In genomic region chr6:72714250-72714649, GRCm38 (mm10) we compare ENCODE assay signal across 10 mouse cellular contexts.
DNase-seq lines count a peak whose midpoint lies in the region; ATAC-seq and TF ChIP-seq lines count a peak whose summit lies in the region.
"Had no signal": no experiment of that assay in that cellular context is flagged by ENCODE, and none has a peak within 500 bp of the region (broad histone marks: within the 10 kb centered on the region; RNA-seq: fewer than 3 reads in every experiment).

No protein-coding gene starts in this region.

- WGBS in heart, embryonic 12.5 days, result 49% methylated on average over 9 of the region's 9 CpGs
- 33% methylated on average over 9 of the region's 9 CpGs for WGBS in neural tube, embryonic 15.5 days
- WGBS in intestine, embryonic 16.5 days, result 45% methylated on average over 9 of the region's 9 CpGs
- WGBS in stomach, postnatal 0 days, result 36% methylated on average over 9 of the region's 9 CpGs

- H3K4me2 ChIP-seq in heart, embryonic 12.5 days, result 0 out of 2 replicates have a peak overlapping the region, but pooled peaks have one; percentile 13
- H3K4me2 ChIP-seq in neural tube, embryonic 15.5 days, result no peak overlapping the region
- no peak overlapping the region for H3K4me2 ChIP-seq in intestine, embryonic 16.5 days (ENCODE audit: low read depth, low read length)
- H3K4me2 ChIP-seq in stomach, postnatal 0 days (replicated peaks; ENCODE audit: low read depth), result no peak overlapping the region

- no peaks in the 10 kb centered on the region for H3K9me3 ChIP-seq in heart, embryonic 12.5 days (replicated peaks)
- no peaks in the 10 kb centered on the region for H3K9me3 ChIP-seq in neural tube, embryonic 15.5 days (replicated peaks)
- H3K9me3 ChIP-seq in intestine, embryonic 16.5 days (ENCODE audit: control insufficient read depth, low read length), result no peaks in the 10 kb centered on the region
- H3K9me3 ChIP-seq in stomach, postnatal 0 days (ENCODE audit: control insufficient read depth, low read length), result no peaks in the 10 kb centered on the region
- H3K9me3 ChIP-seq: megakaryocyte, embryonic 14.5 days had no signal

- TF ChIP-seq CTCF in stomach, postnatal 0 days (IDR thresholded peaks at IDR 0.05; ENCODE audit: low read depth), result no peak

- no peak overlapping the region for H3K4me3 ChIP-seq in heart, embryonic 12.5 days
- no peak overlapping the region for H3K4me3 ChIP-seq in neural tube, embryonic 15.5 days (replicated peaks)
- no peak overlapping the region for H3K4me3 ChIP-seq in intestine, embryonic 16.5 days (ENCODE audit: low read length)
- H3K4me3 ChIP-seq in stomach, postnatal 0 days (ENCODE audit: low read depth, low read length), result no peak overlapping the region
- H3K4me3 ChIP-seq: megakaryocyte, embryonic 14.5 days had no signal

- H3K9ac ChIP-seq in heart, embryonic 12.5 days, result no peak overlapping the region
- no peak overlapping the region for H3K9ac ChIP-seq in neural tube, embryonic 15.5 days (replicated peaks)
- no peak overlapping the region for H3K9ac ChIP-seq in intestine, embryonic 16.5 days (ENCODE audit: low read depth, low read length)
- no peak overlapping the region for H3K9ac ChIP-seq in stomach, postnatal 0 days (ENCODE audit: low read length)
- H3K9ac ChIP-seq: liver, postnatal 0 days had no signal

- H3K4me1 ChIP-seq in heart, embryonic 12.5 days (replicated peaks), result peaks cover 35% of the 10 kb centered on the region
- H3K4me1 ChIP-seq in neural tube, embryonic 15.5 days, result peaks cover 35% of the 10 kb centered on the region
- H3K4me1 ChIP-seq in intestine, embryonic 16.5 days (ENCODE audit: control insufficient read depth, insufficient read depth, low read length), result peaks cover 29% of the 10 kb centered on the region
- 0 out of 2 replicates have a peak, but pooled peaks cover 3% of the 10 kb centered on the region for H3K4me1 ChIP-seq in stomach, postnatal 0 days (replicated peaks; ENCODE audit: control insufficient read depth, insufficient read depth)
- H3K4me1 ChIP-seq: megakaryocyte, embryonic 14.5 days had no signal

- peak; percentile 16; the same call in 1 of the 2 replicates for ATAC-seq in heart, embryonic 12.5 days (ENCODE audit: insufficient number of reproducible peaks, low FRiP score)
- no peak for ATAC-seq in neural tube, embryonic 15.5 days (ENCODE audit: low FRiP score)
- ATAC-seq in intestine, embryonic 16.5 days, result no peak
- ATAC-seq in stomach, postnatal 0 days (ENCODE audit: low FRiP score, low TSS enrichment), result no peak
- ATAC-seq: liver, postnatal 0 days had no signal

- no peaks in the 10 kb centered on the region; the same call in 1 of the 2 replicates for H3K36me3 ChIP-seq in heart, embryonic 12.5 days
- no peaks in the 10 kb centered on the region for H3K36me3 ChIP-seq in neural tube, embryonic 15.5 days
- H3K36me3 ChIP-seq in intestine, embryonic 16.5 days (ENCODE audit: control insufficient read depth, insufficient read depth, low read length), result no peaks in the 10 kb centered on the region
- no peaks in the 10 kb centered on the region for H3K36me3 ChIP-seq in stomach, postnatal 0 days (ENCODE audit: control insufficient read depth, insufficient read depth, low read length)

- no peak for DNase-seq in heart, adult 18-20 months
- peak; percentile 39 for DNase-seq in neural tube, embryonic 10.5 days (ENCODE audit: extremely low spot score, low spot score)
- no peak for DNase-seq in stomach, postnatal 0 days (ENCODE audit: low spot score)
- no peak for DNase-seq in left cerebral cortex, adult 18-20 months (ENCODE audit: low spot score in 2 of 2)
- no peak for DNase-seq in adrenal gland, postnatal 25 days
- DNase-seq: liver, postnatal 0 days had no signal

- peak overlapping the region; percentile 46; the same call in 1 of the 2 replicates for H3K27ac ChIP-seq in heart, embryonic 12.5 days (ENCODE audit: poor library complexity, severe bottlenecking)
- no peak overlapping the region for H3K27ac ChIP-seq in neural tube, embryonic 15.5 days (replicated peaks)
- peak overlapping the region; percentile 47; the same call in 1 of the 2 replicates for H3K27ac ChIP-seq in intestine, embryonic 16.5 days (ENCODE audit: low read length)
- 0 out of 2 replicates have a peak overlapping the region, but pooled peaks have one; percentile 25 for H3K27ac ChIP-seq in stomach, postnatal 0 days (replicated peaks)

- no peaks in the 10 kb centered on the region for H3K27me3 ChIP-seq in heart, embryonic 12.5 days (replicated peaks)
- no peaks in the 10 kb centered on the region for H3K27me3 ChIP-seq in neural tube, embryonic 15.5 days (replicated peaks)
- no peaks in the 10 kb centered on the region for H3K27me3 ChIP-seq in intestine, embryonic 16.5 days (replicated peaks; ENCODE audit: control insufficient read depth, insufficient read depth, low read length)
- H3K27me3 ChIP-seq in stomach, postnatal 0 days (ENCODE audit: control insufficient read depth, insufficient read depth, low read length), result no peaks in the 10 kb centered on the region

- no peak for TF ChIP-seq EP300 in stomach, postnatal 0 days (optimal IDR thresholded peaks at IDR 0.05)
